Mouse (Mus musculus): ENCODE data around the gene Dnajb12. TPM values are rescaled to one million over a fixed set of nuclear protein-coding genes. Genes with fewer than 3 reads are reported as not detected.

Dnajb12 gene
- total and polyA plus RNA-seq, 3 experiments, result 13.9 to 35.9 (median 21.5) TPM

DNA sequence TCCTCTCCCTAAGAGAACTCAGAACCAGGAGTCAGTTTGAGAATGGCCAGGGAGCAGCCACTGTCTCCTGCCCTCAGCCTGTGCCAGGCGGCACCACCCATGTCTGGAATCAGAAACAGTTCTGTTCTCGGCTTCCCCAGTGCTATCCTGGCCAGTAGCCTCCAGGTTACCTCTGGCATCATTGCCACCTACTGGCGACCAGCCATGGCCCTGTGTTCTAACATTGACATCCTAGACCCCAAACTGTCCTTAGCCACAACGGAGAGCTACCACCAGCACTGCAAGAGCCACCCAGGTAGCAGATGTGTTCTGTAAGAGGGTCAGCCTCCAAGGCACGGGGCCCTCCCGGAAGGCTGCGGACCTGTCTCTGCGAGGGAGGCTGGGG, 23.2 kb downstream of the Dnajb12 start:
- DNase-seq (ENCODE audit: extremely low read depth), result no peak
- Histone ChIP-seq H3K27me3 (replicated peaks) (no peaks in the 10 kb centered on the region), H3K4me2 (ENCODE audit: insufficient read depth, low read depth, poor library complexity, severe bottlenecking) (no peak overlapping the region), H3K79me2 (replicated peaks; ENCODE audit: control insufficient read depth, extremely low read depth, insufficient read depth, poor library complexity, severe bottlenecking) (no peaks in the 10 kb centered on the region), H3K4me1 (ENCODE audit: control insufficient read depth in 1 of 2, insufficient read depth in 2 of 2) (peaks cover 53 to 76% of the 10 kb centered on the region in 2 experiments), H3K36me3 (replicated peaks in 1 of 2; ENCODE audit: control insufficient read depth in 1 of 2, insufficient read depth in 1 of 2, low read length in 1 of 2) (peaks cover 5 to 9% of the 10 kb centered on the region in 2 experiments), H3K9me3 (replicated peaks; ENCODE audit: low read length) (no peaks in the 10 kb centered on the region), H3K4me3 (replicated peaks in 1 of 3; ENCODE audit: low read depth in 2 of 3, low read length in 2 of 3, poor library complexity in 1 of 3) (no peak overlapping the region), H3K27ac (ENCODE audit: insufficient read depth, low read depth) (no peak overlapping the region), H3K9ac (ENCODE audit: insufficient read depth, low read depth) (no peak overlapping the region)
- dilution Hi-C loops (cut with MboI; ENCODE audit: extremely low pct_ligation_motif_present, extremely low pct_unique_long_range_greater_than_20kb, low sequenced_read_pairs) (no loop called here), in situ Hi-C loops (cut with MboI; ENCODE audit: low pct_ligation_motif_present, low pct_unique_long_range_greater_than_20kb, low sequenced_read_pairs) (loop anchor here (25.0 kb wide), 1 partner anchor 485 kb away; the partner anchor contains the start of gene Gm17455)
- TF ChIP-seq IRF4 (IDR thresholded peaks at IDR 0.05; ENCODE audit: low read depth, low read length), result no peak
- TF ChIP-seq SMC3 (IDR thresholded peaks at IDR 0.05; ENCODE audit: low read depth, low read length), result 0 out of 2 replicates have a peak, but pooled peaks have one; percentile 1
- no peak for TF ChIP-seq TBP (conservative IDR thresholded peaks at IDR 0.05; ENCODE audit: low read depth, low read length)

DNA sequence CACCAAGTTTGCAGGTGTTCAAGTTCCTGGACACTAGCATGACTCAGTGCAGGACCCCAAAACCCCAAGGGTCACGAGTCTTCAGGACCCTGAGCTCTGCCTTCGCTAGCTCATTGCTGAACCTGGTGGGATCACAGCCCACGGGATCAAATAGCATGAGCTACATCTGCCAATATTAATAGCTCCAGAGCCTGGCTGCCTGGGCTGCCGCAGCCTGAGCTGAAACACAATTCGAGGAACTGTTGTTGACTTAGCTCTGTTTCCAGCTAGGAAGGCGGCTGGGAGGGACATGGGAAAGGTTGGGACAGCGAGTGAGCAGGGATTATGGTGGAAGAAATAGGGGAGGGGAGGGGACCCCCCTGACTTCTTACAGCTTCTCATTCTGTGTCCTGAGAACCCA, 23.8 kb downstream of the Dnajb12 start:
- no peaks in the 10 kb centered on the region for H3K79me2 ChIP-seq (replicated peaks; ENCODE audit: control insufficient read depth, extremely low read depth, insufficient read depth, poor library complexity, severe bottlenecking)
- no peaks in the 10 kb centered on the region for H3K9me3 ChIP-seq (replicated peaks; ENCODE audit: low read length)
- H3K27me3 ChIP-seq (replicated peaks), result no peaks in the 10 kb centered on the region
- H3K36me3 ChIP-seq (replicated peaks in 1 of 2; ENCODE audit: control insufficient read depth in 1 of 2, insufficient read depth in 1 of 2, low read length in 1 of 2), result peaks cover 4 to 5% of the 10 kb centered on the region in 2 experiments
- no peak overlapping the region for H3K4me3 ChIP-seq (replicated peaks in 1 of 3; ENCODE audit: low read depth in 2 of 3, low read length in 2 of 3, poor library complexity in 1 of 3)
- H3K4me2 ChIP-seq (ENCODE audit: insufficient read depth, low read depth, poor library complexity, severe bottlenecking), result no peak overlapping the region
- no peak overlapping the region for H3K9ac ChIP-seq (ENCODE audit: insufficient read depth, low read depth)
- H3K27ac ChIP-seq (ENCODE audit: insufficient read depth, low read depth), result no peak overlapping the region
- dilution Hi-C loops (cut with MboI; ENCODE audit: extremely low pct_ligation_motif_present, extremely low pct_unique_long_range_greater_than_20kb, low sequenced_read_pairs) (no loop called here), in situ Hi-C loops (cut with MboI; ENCODE audit: low pct_ligation_motif_present, low pct_unique_long_range_greater_than_20kb, low sequenced_read_pairs) (loop anchor here (25.0 kb wide), 1 partner anchor 484 kb away; the partner anchor contains the start of gene Gm17455)
- TF ChIP-seq BHLHE40 (IDR thresholded peaks at IDR 0.05; ENCODE audit: low read depth, low read length), result no peak
- no peak for TF ChIP-seq JUND (conservative IDR thresholded peaks at IDR 0.05; ENCODE audit: low read depth, low read length)
- TF ChIP-seq UBTF (IDR thresholded peaks at IDR 0.05; ENCODE audit: low read depth, low read length), result no peak
- TF ChIP-seq GABPA (IDR thresholded peaks at IDR 0.05; ENCODE audit: insufficient replicate concordance, low read depth, low read length), result no peak
- TF ChIP-seq ETS1 (conservative IDR thresholded peaks at IDR 0.05; ENCODE audit: low read depth, low read length), result no peak
- TF ChIP-seq PAX5 (IDR thresholded peaks at IDR 0.05; ENCODE audit: low read length), result no peak
- TF ChIP-seq HCFC1 (IDR thresholded peaks at IDR 0.05; ENCODE audit: low read depth, low read length), result no peak
- TF ChIP-seq ZMIZ1 (IDR thresholded peaks at IDR 0.05; ENCODE audit: low read depth, low read length), result no peak
- TF ChIP-seq ZC3H11A (IDR thresholded peaks at IDR 0.05; ENCODE audit: low read depth, low read length), result no peak
- TF ChIP-seq CHD2 (IDR thresholded peaks at IDR 0.05; ENCODE audit: low read length), result no peak
- no peak for TF ChIP-seq USF1 (IDR thresholded peaks at IDR 0.05; ENCODE audit: low read depth, low read length)
- no peak for TF ChIP-seq KAT2A (IDR thresholded peaks at IDR 0.05; ENCODE audit: insufficient replicate concordance, low read length)
- peaks cover 49 to 74% of the 10 kb centered on the region in 2 experiments for H3K4me1 ChIP-seq (ENCODE audit: control insufficient read depth in 1 of 2, insufficient read depth in 2 of 2)
- DNase-seq (ENCODE audit: extremely low read depth), result no peak
